Mouse (Mus musculus) intestine, postnatal 0 days (tissue): ENCODE data around the gene Nip7. TPM values are rescaled to one million over a fixed set of nuclear protein-coding genes. Genes with fewer than 3 reads are reported as not detected.

Source experiments
- ATAC-seq: fragments of 200-750 bp; cut with Nextera tagmentation; 2 replicates; pipeline ENCODE4 v1.8.0; 2017; ENCODE audit warnings: mild to moderate bottlenecking, moderate TSS enrichment, moderate library complexity
- H3K27ac ChIP-seq: fragments of 300-500 bp; sonication (generic); 2 replicates; pipeline ENCODE4 v1.5.1; 2014; ENCODE audit warnings: mild to moderate bottlenecking, low read depth, low read length, moderate library complexity
- H3K27me3 ChIP-seq: fragments of 300-500 bp; sonication (generic); replicated peaks from 2 replicates; pipeline ENCODE4 v1.6.1; 2014; ENCODE audit warnings: low read length, mixed read lengths; ENCODE audit not compliant: control insufficient read depth, insufficient read depth
- H3K36me3 ChIP-seq: fragments of 300-500 bp; sonication (generic); 2 replicates; pipeline ENCODE4 v1.6.1; 2014; ENCODE audit warnings: mild to moderate bottlenecking, moderate library complexity; ENCODE audit not compliant: control insufficient read depth, insufficient read depth
- H3K4me1 ChIP-seq: fragments of 300-500 bp; sonication (generic); replicated peaks from 2 replicates; pipeline ENCODE4 v1.6.1; 2014; ENCODE audit warnings: antibody characterized with exemption, low read length, mixed read lengths; ENCODE audit not compliant: control insufficient read depth, insufficient read depth
- H3K4me2 ChIP-seq: fragments of 300-500 bp; sonication (generic); replicated peaks from 2 replicates; pipeline ENCODE4 v1.6.1; 2014; ENCODE audit warnings: low read depth, mild to moderate bottlenecking, moderate library complexity
- H3K4me3 ChIP-seq: fragments of 300-500 bp; sonication (generic); 2 replicates; pipeline ENCODE4 v1.5.1; 2014; ENCODE audit warnings: low read depth, low read length
- H3K9ac ChIP-seq: fragments of 300-500 bp; sonication (generic); 2 replicates; pipeline ENCODE4 v1.6.1; 2014; ENCODE audit warnings: mild to moderate bottlenecking, low read depth, low read length
- H3K9me3 ChIP-seq: fragments of 300-500 bp; sonication (generic); 2 replicates; pipeline ENCODE4 v1.6.1; 2016; ENCODE audit warnings: mixed run types; ENCODE audit not compliant: control insufficient read depth
- CTCF ChIP-seq: sonication (generic); IDR thresholded peaks from 2 replicates; pipeline ENCODE4 v1.5.1; 2016; ENCODE audit warnings: low read depth, mild to moderate bottlenecking, control low read depth, antibody characterized with exemption, moderate library complexity
- WGBS: fragments of 180-500 bp; shearing (Covaris S2); extraction: QIAGEN DNeasy Blood & Tissue Kit; methylation state at CpG from one replicate; pipeline ENCODE4 v1.1.7; 2014; 5-methylcytosine and 5-hydroxymethylcytosine counted together
- polyA plus RNA-seq: library from polyadenylated mRNA; unstranded; fragments of >200 nt; fragmentation: Nextera tagmentation; extraction: Ambion mirVana; gene quantifications from 2 replicates; pipeline ENCODE4 v1.2.1, GENCODE M21; 2015

Gene Nip7
- polyA plus RNA-seq, 1 experiment from 2014 or later = 44.7 TPM

DNA sequence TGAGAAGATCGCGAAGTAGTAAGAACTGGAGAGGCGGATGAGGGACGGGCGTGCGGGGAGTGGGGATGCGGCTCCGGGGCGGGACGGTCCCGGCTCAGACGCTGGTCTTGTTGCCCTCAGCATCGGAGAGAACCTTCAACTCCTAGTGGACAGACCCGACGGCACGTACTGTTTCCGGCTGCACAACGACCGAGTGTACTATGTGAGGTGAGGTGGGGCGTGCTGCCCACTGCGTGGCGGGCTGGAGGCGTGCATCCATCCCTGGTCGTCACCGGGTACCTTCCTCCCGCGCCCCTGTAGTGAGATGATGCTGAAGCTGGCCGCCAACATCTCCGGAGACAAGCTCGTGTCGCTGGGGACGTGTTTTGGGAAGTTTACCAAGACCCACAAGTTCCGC lies 294 bp downstream of the Nip7 start:
- peak; percentile 55 for ATAC-seq
- Histone ChIP-seq H3K4me1 (0 out of 2 replicates have a peak, but pooled peaks cover 5% of the 10 kb centered on the region), H3K4me2 (peak overlapping the region; percentile 83), H3K9me3 (no peaks in the 10 kb centered on the region), H3K27me3 (no peaks in the 10 kb centered on the region), H3K36me3 (peaks cover 19% of the 10 kb centered on the region), H3K4me3 (peak overlapping the region; percentile 99), H3K27ac (peak overlapping the region; percentile 22), H3K9ac (peak overlapping the region; percentile 92)
- TF ChIP-seq CTCF = peak; percentile 34; the same call in 1 of the 2 replicates
- 2% methylated on average over 33 of the region's 33 CpGs for WGBS

DNA sequence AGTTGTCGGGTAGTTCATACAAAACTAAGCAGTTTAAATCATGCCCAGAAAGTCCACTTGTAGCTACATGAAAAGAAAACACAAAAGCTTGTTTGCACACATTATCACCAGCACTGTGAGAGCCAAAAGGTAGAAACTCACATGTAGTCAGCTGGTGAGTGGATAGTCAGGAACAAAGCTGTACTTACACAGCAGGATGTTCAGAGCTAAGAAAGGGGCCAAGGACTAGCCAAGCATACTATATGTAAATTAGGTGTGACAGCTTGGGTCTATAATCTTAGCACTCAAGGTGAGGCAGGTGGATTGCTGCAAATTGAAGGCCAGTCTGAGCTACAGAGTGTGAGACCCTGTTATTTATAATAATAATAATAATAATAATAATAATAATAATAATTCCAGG lies 5.9 kb downstream of the Nip7 start:
- no peaks in the 10 kb centered on the region for H3K4me1 ChIP-seq
- no peak for ATAC-seq
- no peak overlapping the region for H3K4me3 ChIP-seq
- no peaks in the 10 kb centered on the region for H3K9me3 ChIP-seq
- H3K27ac ChIP-seq = no peak overlapping the region
- no peaks in the 10 kb centered on the region for H3K36me3 ChIP-seq
- no peaks in the 10 kb centered on the region for H3K27me3 ChIP-seq
- H3K9ac ChIP-seq = no peak overlapping the region
- no peak for TF ChIP-seq CTCF
- WGBS = 87% methylated on average over 1 of the region's 1 CpGs
- no peak overlapping the region for H3K4me2 ChIP-seq

DNA sequence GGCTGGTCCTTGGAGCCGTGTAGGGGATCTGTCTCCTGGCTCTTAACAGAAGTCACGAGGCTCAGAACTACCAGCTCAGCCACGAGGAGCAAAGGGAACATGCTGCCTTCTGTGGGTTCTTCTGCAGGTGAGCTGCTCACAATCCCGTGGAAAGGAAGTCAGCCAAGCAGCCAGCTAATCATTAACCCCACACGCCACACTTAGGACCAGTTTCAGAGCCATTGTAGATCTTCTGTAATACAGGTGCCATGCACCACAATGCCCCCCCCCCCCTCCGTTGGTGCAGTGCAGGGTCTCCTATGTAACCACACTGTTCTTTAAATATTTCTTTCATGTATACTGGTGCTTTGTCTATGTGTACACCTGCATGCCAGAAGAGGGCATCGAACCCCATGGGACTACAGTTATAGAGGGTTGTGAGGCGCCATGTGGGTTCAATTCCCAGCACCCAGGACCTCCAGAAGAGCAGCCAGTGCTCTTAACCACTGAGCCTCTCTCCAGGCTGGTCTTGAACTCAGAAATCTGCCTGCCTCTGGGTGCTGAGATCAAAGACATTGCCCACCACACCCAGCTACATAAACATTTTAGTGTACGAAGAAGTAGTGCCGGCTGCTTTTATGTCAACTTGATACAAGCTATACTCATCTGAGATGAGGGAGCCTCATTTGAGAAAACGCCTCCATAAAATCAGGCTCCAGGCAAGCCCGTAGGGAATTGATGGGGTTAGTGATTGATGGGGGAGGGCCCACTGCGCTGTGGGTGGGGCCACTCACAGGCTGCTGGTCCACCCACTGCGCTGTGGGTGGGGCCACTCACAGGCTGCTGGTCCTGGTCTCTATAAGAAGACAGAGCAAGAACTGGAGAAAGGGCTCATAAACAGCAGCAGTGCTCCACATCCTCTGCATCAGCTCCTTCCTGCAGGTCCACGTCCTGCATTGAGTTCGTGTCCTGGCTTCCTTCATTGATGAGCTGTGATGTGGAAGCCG lies 9.1 kb downstream of the Nip7 start, which contains the start of gene Tmed6:
Gene Tmed6 (minus strand): TSS at position 134 of the 986 bp plus-strand sequence.
- H3K9me3 ChIP-seq = no peaks in the 10 kb centered on the region
- H3K36me3 ChIP-seq = peaks cover 17% of the 10 kb centered on the region
- peak; percentile 63 for ATAC-seq
- no peaks in the 10 kb centered on the region for H3K27me3 ChIP-seq
- H3K4me1 ChIP-seq = no peaks in the 10 kb centered on the region
- no peak within 1 kb of the TSS for H3K9ac ChIP-seq
- WGBS = 37% methylated on average over 17 of the region's 17 CpGs
- TF ChIP-seq CTCF = no peak
- H3K4me2 ChIP-seq = peak within 1 kb of the TSS; percentile 52
- no peak within 1 kb of the TSS for H3K27ac ChIP-seq
- H3K4me3 ChIP-seq = no peak within 1 kb of the TSS

DNA sequence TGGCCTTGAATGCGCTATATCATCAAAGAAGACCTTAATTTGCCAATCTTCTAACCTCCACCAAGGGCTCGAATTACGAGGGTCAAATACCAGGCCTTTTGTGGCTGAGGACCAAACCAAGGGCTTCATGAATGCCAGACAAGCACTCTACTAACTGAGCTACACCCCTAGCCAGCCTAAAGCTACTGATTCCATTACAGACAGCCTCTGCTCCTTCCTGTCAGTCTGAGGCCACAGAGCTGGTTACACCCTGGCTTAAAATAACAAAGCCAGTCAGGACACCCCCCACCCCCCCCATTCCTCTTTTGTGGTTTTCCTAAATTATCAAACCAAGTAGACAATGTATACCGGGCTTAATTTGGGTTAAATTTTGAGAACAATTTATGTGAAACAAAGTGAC lies 17.0 kb downstream of the Nip7 start:
- H3K4me1 ChIP-seq = no peaks in the 10 kb centered on the region
- no peak for ATAC-seq
- H3K36me3 ChIP-seq = peaks cover 71% of the 10 kb centered on the region
- no peaks in the 10 kb centered on the region for H3K27me3 ChIP-seq
- 90% methylated on average over 4 of the region's 4 CpGs for WGBS
- H3K4me3 ChIP-seq = no peak overlapping the region
- H3K4me2 ChIP-seq = no peak overlapping the region
- no peak for TF ChIP-seq CTCF
- no peak overlapping the region for H3K27ac ChIP-seq
- no peaks in the 10 kb centered on the region for H3K9me3 ChIP-seq
- no peak overlapping the region for H3K9ac ChIP-seq

DNA sequence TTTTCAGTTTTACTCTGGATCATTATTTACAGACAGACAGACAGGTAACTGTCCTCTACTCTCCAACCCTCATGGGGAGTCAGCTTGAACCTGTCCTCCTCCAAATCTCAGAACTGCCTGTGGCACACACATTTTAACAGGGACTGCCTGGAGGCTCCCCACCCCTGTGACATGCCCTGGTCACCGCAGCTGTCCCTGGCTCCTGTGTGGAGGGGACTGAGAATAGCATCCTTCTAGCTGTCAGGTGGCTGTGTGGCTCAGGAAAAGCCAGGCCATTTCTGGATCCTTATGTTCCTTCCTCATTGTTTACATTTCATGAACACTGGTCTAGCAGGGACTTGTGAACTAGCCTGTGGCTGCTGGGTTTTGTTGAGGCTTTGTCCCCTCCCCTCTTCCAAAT lies 17.5 kb downstream of the Nip7 start:
- Histone ChIP-seq H3K27me3 (no peaks in the 10 kb centered on the region), H3K9me3 (no peaks in the 10 kb centered on the region), H3K4me3 (no peak overlapping the region), H3K4me2 (no peak overlapping the region), H3K4me1 (no peaks in the 10 kb centered on the region), H3K36me3 (peaks cover 72% of the 10 kb centered on the region), H3K9ac (no peak overlapping the region), H3K27ac (no peak overlapping the region)
- no peak for TF ChIP-seq CTCF
- WGBS = 96% methylated on average over 1 of the region's 1 CpGs
- ATAC-seq = no peak

DNA sequence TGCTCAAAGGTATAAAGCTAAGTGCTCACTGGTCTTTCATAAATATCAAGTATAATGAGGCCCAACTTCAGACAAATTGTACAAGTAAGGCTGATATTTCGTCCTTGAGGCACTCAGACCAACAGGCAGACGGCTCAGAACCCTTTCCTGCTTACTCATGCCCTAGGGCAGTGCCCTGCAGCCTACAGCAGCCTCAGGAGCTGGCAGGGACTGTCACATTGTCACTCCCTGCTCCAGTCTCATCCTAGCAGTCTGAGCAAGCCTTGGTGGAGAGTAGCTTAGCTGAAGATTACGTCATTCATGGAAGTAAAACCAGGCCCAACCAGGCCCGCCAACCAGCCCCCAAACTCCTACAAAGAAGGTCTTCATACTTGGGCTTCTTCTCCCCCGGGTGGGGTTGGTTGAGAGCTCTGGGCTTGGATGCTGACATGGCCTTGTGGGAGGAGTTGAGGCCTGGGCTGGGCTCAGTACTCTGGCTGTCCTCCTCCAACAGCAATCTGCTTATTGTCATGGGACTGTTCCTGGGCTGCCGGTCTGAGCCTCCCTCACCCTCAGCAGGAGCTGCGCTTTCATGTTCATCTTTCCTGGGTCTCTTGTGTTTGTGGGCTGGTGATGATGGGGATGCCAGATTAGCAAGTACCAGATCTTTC lies 19.7 kb downstream of the Nip7 start:
- no peak for ATAC-seq
- peaks cover 79% of the 10 kb centered on the region for H3K36me3 ChIP-seq
- 84% methylated on average over 7 of the region's 7 CpGs for WGBS
- H3K9me3 ChIP-seq = no peaks in the 10 kb centered on the region
- H3K4me3 ChIP-seq = no peak overlapping the region
- no peak overlapping the region for H3K4me2 ChIP-seq
- H3K9ac ChIP-seq = no peak overlapping the region
- no peak for TF ChIP-seq CTCF
- H3K27ac ChIP-seq = no peak overlapping the region
- H3K27me3 ChIP-seq = no peaks in the 10 kb centered on the region
- no peaks in the 10 kb centered on the region for H3K4me1 ChIP-seq
